Mouse (Mus musculus): ENCODE measurements around the gene Gm10487. TPM values are rescaled to one million over a fixed set of nuclear protein-coding genes. Genes with fewer than 3 reads are reported as not detected.
"Not testable (repeated sequence)": the region's sequence is repeated elsewhere in the genome, so short reads cannot be mapped to it uniquely, and the experiment has no call there.

The Gm10487 gene
- polyA plus RNA-seq (2016; fragmentation: Nextera tagmentation; extraction: Ambion mirVana) = not detected in 2 replicates

- H3K4me2 ChIP-seq (replicated peaks); H3K9me3 ChIP-seq (replicated peaks); H3K36me3 ChIP-seq; H3K4me1 ChIP-seq; H3K9ac ChIP-seq; H3K27ac ChIP-seq; H3K27me3 ChIP-seq; ATAC-seq (ENCODE audit: low FRiP score); H3K4me3 ChIP-seq: not testable (repeated sequence)
- WGBS = no CpG with 5 or more reads among the region's 6 CpGs
Observed at GRCm38 (mm10) chrX:30843369-30843768, at the start of gene Gm10487. TSS of gene Gm10487 (minus strand) at chrX:30843469.
